Mouse (Mus musculus) testis, adult 2 months (tissue): ENCODE data around the gene Gid8.

ENCODE experiments used
- CTCF ChIP-seq: fragments of 200-500 bp; IDR thresholded peaks from 2 replicates; pipeline ENCODE4 v1.5.1; 2012; ENCODE audit warnings: low read depth, mild to moderate bottlenecking, inconsistent platforms, low read length, moderate library complexity; ENCODE audit not compliant: control insufficient read depth, insufficient read depth, insufficient replicate concordance
- POLR2A ChIP-seq: fragments of 200-500 bp; IDR thresholded peaks from 2 replicates; pipeline ENCODE4 v1.6.1; 2012; ENCODE audit warnings: low read depth, mild to moderate bottlenecking, inconsistent platforms, low read length, moderate library complexity; ENCODE audit not compliant: control insufficient read depth

- TF ChIP-seq POLR2A: no peak
- TF ChIP-seq CTCF: no peak
Observed at GRCm38 (mm10) chr2:180662008-180662407, 47.9 kb upstream of the Gid8 start.
